Mouse (Mus musculus): ENCODE measurements at regions not wholly inside any gene's neighbourhood (a gene's known extent, or its start where the extent isn't known, plus 50 kb on each side); places are given as distances from the start of the nearest gene placed in this dataset.

GRCm38 (mm10) chr4:71489788-71490187, 268.0 kb downstream of the Gm11232 start:
- TF ChIP-seq CTCF (IDR thresholded peaks at IDR 0.05; ENCODE audit: low read depth) (no peak), EP300 (IDR thresholded peaks at IDR 0.05; ENCODE audit: low read depth) (no peak)
